Mouse (Mus musculus) CD8-positive naive resting alpha-beta T cell, adult 57 days (primary cell): ENCODE measurements around the gene Plg. TPM values are rescaled to one million over a fixed set of nuclear protein-coding genes. Genes with fewer than 3 reads are reported as not detected.

Experiments used
- total RNA-seq: library from RNA; stranded (reverse); gene quantifications from one replicate; pipeline ENCODE4 v1.2.4, GENCODE M21; 2023

Gene Plg
- total RNA-seq, result not detected

GRCm38 (mm10) chr17:12377981-12378705 lies at the start of gene Plg:
Gene Plg, plus strand, starts transcription at chr17:12378608.

Other genes with a start within 250 kb of the Plg start
- gene Map3k4, start 59.8 kb upstream of the Plg start, total RNA-seq, result 39.3 TPM
- 0.18 TPM for gene Slc22a3, start 129.1 kb downstream of the Plg start, total RNA-seq
- not detected for gene Slc22a2, start 205.5 kb downstream of the Plg start, total RNA-seq